In the genomic region with DNA sequence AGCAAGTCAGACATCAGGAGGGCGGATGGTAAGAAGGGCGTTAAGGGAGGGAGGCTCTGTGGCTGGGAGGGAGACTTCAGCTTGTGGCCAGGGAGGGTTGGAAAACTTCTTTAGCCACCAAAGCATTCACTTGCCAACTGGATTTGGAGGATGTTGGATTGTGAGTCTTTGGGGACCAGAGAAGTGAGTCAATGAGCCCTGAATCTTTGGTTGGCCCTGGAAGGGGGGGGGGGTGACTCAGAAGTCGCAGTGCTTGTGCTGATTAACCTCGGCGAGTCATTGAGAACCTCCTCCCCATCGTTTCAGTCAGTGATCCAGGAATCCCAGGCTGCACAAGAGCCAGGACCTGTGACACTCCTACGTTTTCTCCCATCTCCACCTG, we compare ENCODE assay signal across 8 mouse cellular contexts. TPM values are rescaled to one million over a fixed set of nuclear protein-coding genes. Genes with fewer than 3 reads are reported as not detected.
DNase-seq lines count a peak whose midpoint lies in the region; ATAC-seq and TF ChIP-seq lines count a peak whose summit lies in the region.

No protein-coding gene starts in this region.

- peak overlapping the region; percentile 76 for H3K9ac ChIP-seq in kidney, embryonic 15.5 days
- H3K9ac ChIP-seq in heart, embryonic 13.5 days, result peak overlapping the region; percentile 90
- no peak overlapping the region for H3K9ac ChIP-seq in liver, embryonic 16.5 days (ENCODE audit: low read depth, low read length)

- H3K27me3 ChIP-seq in kidney, embryonic 15.5 days, result 0 out of 2 replicates have a peak, but pooled peaks cover 6% of the 10 kb centered on the region
- H3K27me3 ChIP-seq in heart, embryonic 13.5 days (replicated peaks), result no peaks in the 10 kb centered on the region; the same call in 1 of the 2 replicates
- peaks cover 33% of the 10 kb centered on the region for H3K27me3 ChIP-seq in liver, embryonic 16.5 days (ENCODE audit: control insufficient read depth, insufficient read depth, low read depth, low read length)

- 6% methylated on average over 7 of the region's 7 CpGs for WGBS in kidney, embryonic 15.5 days
- 5% methylated on average over 7 of the region's 7 CpGs for WGBS in bone marrow, adult 2 months
- WGBS in heart, embryonic 13.5 days, result 6% methylated on average over 7 of the region's 7 CpGs
- WGBS in liver, embryonic 16.5 days (ENCODE audit: insufficient replicate concordance), result 4% methylated on average over 7 of the region's 7 CpGs

- TF ChIP-seq CTCF in bone marrow, adult 2 months (IDR thresholded peaks at IDR 0.05; ENCODE audit: control insufficient read depth, insufficient read depth, low read length), result no peak

- no peak for ATAC-seq in kidney, embryonic 15.5 days (replicated peaks; ENCODE audit: low FRiP score)
- ATAC-seq in heart, embryonic 13.5 days (ENCODE audit: extremely low read depth, insufficient number of reproducible peaks, low FRiP score, low TSS enrichment), result no peak
- ATAC-seq in liver, embryonic 16.5 days (ENCODE audit: low read depth), result no peak

- TF ChIP-seq POLR2A in bone marrow, adult 2 months (IDR thresholded peaks at IDR 0.05; ENCODE audit: borderline replicate concordance, control insufficient read depth, low read depth, low read length), result no peak

- H3K4me3 ChIP-seq in kidney, embryonic 15.5 days (replicated peaks), result peak overlapping the region; percentile 83
- peak overlapping the region; percentile 82 for H3K4me3 ChIP-seq in bone marrow, adult 2 months (replicated peaks; ENCODE audit: control insufficient read depth, low read depth, low read length)
- peak overlapping the region; percentile 89 for H3K4me3 ChIP-seq in heart, embryonic 13.5 days
- peak overlapping the region; percentile 67 for H3K4me3 ChIP-seq in liver, embryonic 16.5 days (ENCODE audit: low read depth, low read length)

- H3K27ac ChIP-seq in kidney, embryonic 15.5 days, result peak overlapping the region; percentile 93
- no peak overlapping the region for H3K27ac ChIP-seq in bone marrow, adult 2 months (ENCODE audit: control insufficient read depth, insufficient read depth, low read depth, low read length, poor library complexity)
- no peak overlapping the region for H3K27ac ChIP-seq in heart, embryonic 13.5 days (replicated peaks)
- H3K27ac ChIP-seq in liver, embryonic 16.5 days (ENCODE audit: low read length), result no peak overlapping the region

- no peaks in the 10 kb centered on the region for H3K36me3 ChIP-seq in kidney, embryonic 15.5 days
- no peaks in the 10 kb centered on the region for H3K36me3 ChIP-seq in heart, embryonic 13.5 days
- no peaks in the 10 kb centered on the region for H3K36me3 ChIP-seq in liver, embryonic 16.5 days (ENCODE audit: control insufficient read depth, insufficient read depth)

- no peak for DNase-seq in kidney, adult 9 months
- DNase-seq in cerebellum, postnatal 36 days, result no peak
- no peak for DNase-seq in cerebellum, postnatal 25 days
- no peak for DNase-seq in layer of hippocampus, postnatal 10 days (ENCODE audit: low spot score in 2 of 2)

- H3K9me3 ChIP-seq in kidney, embryonic 15.5 days (replicated peaks), result no peaks in the 10 kb centered on the region
- H3K9me3 ChIP-seq in heart, embryonic 13.5 days, result no peaks in the 10 kb centered on the region
- H3K9me3 ChIP-seq in liver, embryonic 16.5 days (replicated peaks; ENCODE audit: control insufficient read depth, low read length), result no peaks in the 10 kb centered on the region

- peak overlapping the region; percentile 90 for H3K4me2 ChIP-seq in kidney, embryonic 15.5 days
- H3K4me2 ChIP-seq in heart, embryonic 13.5 days, result peak overlapping the region; percentile 90
- peak overlapping the region; percentile 77 for H3K4me2 ChIP-seq in liver, embryonic 16.5 days (ENCODE audit: low read depth, low read length)

- H3K4me1 ChIP-seq in kidney, embryonic 15.5 days, result peaks cover 51% of the 10 kb centered on the region
- peaks cover 1% of the 10 kb centered on the region; the same call in 1 of the 2 replicates for H3K4me1 ChIP-seq in bone marrow, adult 2 months (ENCODE audit: control insufficient read depth, insufficient read depth, low read length)
- peaks cover 44% of the 10 kb centered on the region for H3K4me1 ChIP-seq in heart, embryonic 13.5 days
- H3K4me1 ChIP-seq in liver, embryonic 16.5 days (ENCODE audit: control insufficient read depth, low read depth, low read length), result no peaks in the 10 kb centered on the region; the same call in 1 of the 2 replicates

RNA-seq across cellular contexts. Expression of a gene that starts 0.8 kb away (rescaled TPM):
- polyA plus RNA-seq in kidney, embryonic 15.5 days (2015; fragmentation: Nextera tagmentation; extraction: Ambion mirVana), result 2.1 and 2.3 TPM in 2 replicates
- polyA plus RNA-seq in bone marrow, adult 2 months (2011; ENCODE audit: insufficient read depth, insufficient read length, low replicate concordance, missing spikeins), result 6.6 and 16.4 TPM in 2 replicates
- polyA plus RNA-seq in heart, embryonic 13.5 days (2015; fragmentation: Nextera tagmentation; extraction: Ambion mirVana), result 0.66 and 0.94 TPM in 2 replicates
- polyA plus RNA-seq in liver, embryonic 16.5 days (2015; fragmentation: Nextera tagmentation; extraction: Ambion mirVana), result 0.20 and 0.22 TPM in 2 replicates
- total RNA-seq in layer of hippocampus, postnatal 10 days (2021), result 10 to 100 TPM; 54.7 to 66.3 TPM
